12 mouse cellular contexts compared by ENCODE assay signal in the genomic region with DNA sequence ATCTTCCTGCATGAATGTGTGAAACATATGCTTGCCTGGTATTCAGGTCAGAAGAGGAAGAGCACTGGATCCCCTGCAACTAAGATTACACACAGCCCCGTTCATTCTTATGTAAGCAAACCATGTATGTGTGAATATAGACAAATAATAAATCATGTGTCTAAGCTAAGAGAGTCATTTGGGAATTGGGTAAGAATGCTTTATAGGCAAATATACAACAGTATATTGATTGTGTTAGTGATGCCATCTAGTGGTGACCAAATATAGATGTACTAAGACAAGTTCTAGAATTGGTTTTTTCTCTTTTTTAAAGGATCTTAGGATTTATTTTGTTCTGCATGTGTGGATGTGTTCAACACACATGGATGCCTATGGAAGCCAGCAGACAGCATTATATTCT. TPM values are rescaled to one million over a fixed set of nuclear protein-coding genes. Genes with fewer than 3 reads are reported as not detected.
DNase-seq lines count a peak whose midpoint lies in the region; ATAC-seq and TF ChIP-seq lines count a peak whose summit lies in the region.
"Had no signal": no experiment of that assay in that cellular context is flagged by ENCODE, and none has a peak within 500 bp of the region (broad histone marks: within the 10 kb centered on the region; RNA-seq: fewer than 3 reads in every experiment).

No protein-coding gene starts in this region.

- H3K27ac ChIP-seq in MEL (ENCODE audit: control insufficient read depth, low read depth, low read length), result no peak overlapping the region
- H3K27ac ChIP-seq: forebrain, embryonic 15.5 days had no signal

- H3K9ac ChIP-seq in MEL (ENCODE audit: control insufficient read depth, low read depth, low read length, poor library complexity, severe bottlenecking), result no peak overlapping the region
- H3K9ac ChIP-seq: forebrain, embryonic 15.5 days had no signal

- H3K4me3 ChIP-seq in MEL (ENCODE audit: control insufficient read depth in 1 of 2, insufficient read depth in 1 of 2, low read depth in 2 of 2, low read length in 2 of 2), result no peak overlapping the region
- H3K4me3 ChIP-seq: forebrain, embryonic 15.5 days; myocyte had no signal

- peak; percentile 39 to 49; a peak in 1 of 4 replicates for ATAC-seq in hematopoietic stem cell, adult 5-6 weeks (replicated peaks in 1 of 2; ENCODE audit: insufficient read depth in 1 of 2, low FRiP score in 2 of 2, low TSS enrichment in 1 of 2, low read depth in 1 of 2, poor library complexity in 2 of 2, severe bottlenecking in 2 of 2)
- ATAC-seq: forebrain, embryonic 15.5 days had no signal

- peak; percentile 32 to 87 (median 43); a peak in 5 of 6 replicates for TF ChIP-seq CTCF in MEL (IDR thresholded peaks at IDR 0.05 in 2 of 3, conservative IDR thresholded peaks at IDR 0.05 in 1 of 3; ENCODE audit: control insufficient read depth in 1 of 3, insufficient read depth in 1 of 3, low read depth in 2 of 3, low read length in 3 of 3, poor library complexity in 1 of 3, severe bottlenecking in 1 of 3)

- peak; percentile 92 for TF ChIP-seq RAD21 in MEL (IDR thresholded peaks at IDR 0.05; ENCODE audit: low read depth, low read length)

- no peaks in the 10 kb centered on the region; the same call in 1 of the 2 replicates for H3K79me2 ChIP-seq in MEL (ENCODE audit: control insufficient read depth, insufficient read depth, low read length, poor library complexity)

- H3K36me3 ChIP-seq in MEL (ENCODE audit: control insufficient read depth in 1 of 2, insufficient read depth in 2 of 2, low read length in 2 of 2), result peaks cover 12 to 26% of the 10 kb centered on the region in 2 experiments

- peaks cover 10 to 26% of the 10 kb centered on the region in 2 experiments for H3K4me1 ChIP-seq in MEL (ENCODE audit: control insufficient read depth in 1 of 2, insufficient read depth in 2 of 2, low read length in 2 of 2)
- H3K4me1 ChIP-seq: forebrain, embryonic 15.5 days had no signal

- peak; percentile 16 for DNase-seq in heart, adult 8-10 months (ENCODE audit: low spot score)
- DNase-seq in heart, postnatal 25 days (ENCODE audit: low spot score), result no peak
- DNase-seq in 3134 (ENCODE audit: extremely low read depth, insufficient read length, low spot score) (peak; percentile 10), MEL (ENCODE audit: low read depth, low spot score) (peak; percentile 73)
- no peak for DNase-seq in T-cell, adult 2 months (ENCODE audit: low spot score)
- no peak for DNase-seq in left cerebral cortex, postnatal 14 days (ENCODE audit: low spot score in 2 of 2)
- DNase-seq in right cerebral cortex, postnatal 14 days, result no peak
- DNase-seq: adrenal gland, adult 2 months; kidney, adult 11 months had no signal

- H3K27me3 ChIP-seq in MEL (ENCODE audit: control insufficient read depth in 1 of 2, insufficient read depth in 2 of 2, low read length in 2 of 2), result no peaks in the 10 kb centered on the region
- H3K27me3 ChIP-seq: forebrain, embryonic 15.5 days had no signal

- H3K9me3 ChIP-seq in MEL (replicated peaks; ENCODE audit: insufficient read depth, low read length), result no peaks in the 10 kb centered on the region
- H3K9me3 ChIP-seq: forebrain, embryonic 15.5 days had no signal

- no peak for TF ChIP-seq POLR2A in MEL (IDR thresholded peaks at IDR 0.05; ENCODE audit: control insufficient read depth in 1 of 2, insufficient read depth in 1 of 2, low read depth in 1 of 2, low read length in 2 of 2, poor library complexity in 1 of 2)

- no peak for TF ChIP-seq EP300 in MEL (IDR thresholded peaks at IDR 0.05; ENCODE audit: low read depth in 1 of 2, low read length in 2 of 2)

- intact Hi-C loops in heart, postnatal 25 days (cut with DNase I), result loop anchor here (1.0 kb wide), 1 partner anchor 87 kb away; no protein-coding TSS in a partner anchor
- intact Hi-C loops in left cerebral cortex, postnatal 14 days (cut with DNase I), result no loop called here

TF ChIP-seq in MEL, 35 proteins besides CTCF, POLR2A, EP300 and RAD21:
- TF ChIP-seq CHD1 (IDR thresholded peaks at IDR 0.05; ENCODE audit: low read depth, low read length) (no peak), ZC3H11A (IDR thresholded peaks at IDR 0.05; ENCODE audit: low read depth, low read length) (peak; percentile 81), ELF1 (IDR thresholded peaks at IDR 0.05; ENCODE audit: low read depth, low read length) (no peak), NELFE (IDR thresholded peaks at IDR 0.05; ENCODE audit: low read depth, low read length) (no peak), KAT2A (conservative IDR thresholded peaks at IDR 0.05; ENCODE audit: low read depth, low read length) (no peak), MAZ (IDR thresholded peaks at IDR 0.05; ENCODE audit: low read depth, low read length) (no peak), SMC3 (IDR thresholded peaks at IDR 0.05; ENCODE audit: low read depth, low read length) (peak; percentile 88), ZNF384 (IDR thresholded peaks at IDR 0.05; ENCODE audit: low read depth, low read length) (peak; percentile 55; the same call in 1 of the 2 replicates), GATA1 (IDR thresholded peaks at IDR 0.05; ENCODE audit: low read depth, low read length) (no peak), MAFK (IDR thresholded peaks at IDR 0.05; ENCODE audit: borderline replicate concordance, low read depth, low read length) (0 out of 2 replicates have a peak, but pooled peaks have one; percentile 42), ZKSCAN1 (IDR thresholded peaks at IDR 0.05; ENCODE audit: low read depth, low read length) (no peak)

RNA-seq across cellular contexts. Expression of gene Vmp1, which starts 28.0 kb away (rescaled TPM):
- 10 to 100 TPM; 60.2 to 77.1 (median 64.7) TPM for total RNA-seq in heart, adult 8-10 months (2022)
- total RNA-seq in heart, postnatal 25 days (2021), result 10 to 100 TPM; 63.1 to 66.1 TPM
- 61.8 and 64.4 TPM in 2 replicates for total RNA-seq in MEL (2012; rRNA removed)
- polyA plus RNA-seq in MEL (2012; ENCODE audit: insufficient read depth in 1 of 2, insufficient read length in 2 of 2, low read depth in 1 of 2, low replicate concordance in 2 of 2, missing spikeins in 1 of 2), result 10 to 100 TPM in 1 of 2 experiments, not detected in 1; 94.9 TPM
- total RNA-seq in hematopoietic stem cell, adult 5-6 weeks (2017), result 137 and 202 TPM in 2 replicates
- 100 to 1,000 TPM; 194 TPM for total RNA-seq in left cerebral cortex, postnatal 14 days (2021)

RNA-seq across cellular contexts. Expression of gene Ptrh2, which starts 28.1 kb away (rescaled TPM):
- 1 to 10 TPM; 6.6 to 7.3 (median 7.1) TPM for total RNA-seq in heart, adult 8-10 months (2022)
- 1 to 10 TPM; 6.3 to 6.5 TPM for total RNA-seq in heart, postnatal 25 days (2021)
- 37.3 and 40.3 TPM in 2 replicates for total RNA-seq in MEL (2012; rRNA removed)
- 10 to 100 TPM in 1 of 2 experiments, not detected in 1; 30.0 TPM for polyA plus RNA-seq in MEL (2012; ENCODE audit: insufficient read depth in 1 of 2, insufficient read length in 2 of 2, low read depth in 1 of 2, low replicate concordance in 2 of 2, missing spikeins in 1 of 2)
- 26.0 and 28.4 TPM in 2 replicates for total RNA-seq in hematopoietic stem cell, adult 5-6 weeks (2017)
- 10 to 100 TPM in 1 of 2 experiments, 1 to 10 TPM in 1; 8.1 to 10.2 TPM for total RNA-seq in left cerebral cortex, postnatal 14 days (2021)

Comparison
In these comparisons a context has a peak if more than half of its experiments do, and no peak if none do; other contexts are left out.
1. DNase-seq: peak in heart, adult 8-10 months (single experiment), 3134 (single experiment) and MEL (single experiment); none in heart, postnatal 25 days (single experiment), T-cell, adult 2 months (single experiment), left cerebral cortex, postnatal 14 days (0 of 2) and right cerebral cortex, postnatal 14 days (single experiment).